Mouse (Mus musculus) small intestine, adult 2 months (tissue): ENCODE results near the gene Gm20388.

Experiments used
- CTCF ChIP-seq: fragments of 200-500 bp; IDR thresholded peaks from 2 replicates; pipeline ENCODE4 v1.5.1; 2012; ENCODE audit warnings: low read depth, mild to moderate bottlenecking, control low read depth, inconsistent platforms, low read length, moderate library complexity, mixed read lengths; ENCODE audit not compliant: insufficient replicate concordance, insufficient read length; ENCODE audit errors: extremely low read depth
- POLR2A ChIP-seq: fragments of 200-500 bp; IDR thresholded peaks from 2 replicates; pipeline ENCODE4 v1.6.1; 2012; ENCODE audit warnings: low read depth, mild to moderate bottlenecking, control low read depth, inconsistent platforms, low read length, moderate library complexity

DNA sequence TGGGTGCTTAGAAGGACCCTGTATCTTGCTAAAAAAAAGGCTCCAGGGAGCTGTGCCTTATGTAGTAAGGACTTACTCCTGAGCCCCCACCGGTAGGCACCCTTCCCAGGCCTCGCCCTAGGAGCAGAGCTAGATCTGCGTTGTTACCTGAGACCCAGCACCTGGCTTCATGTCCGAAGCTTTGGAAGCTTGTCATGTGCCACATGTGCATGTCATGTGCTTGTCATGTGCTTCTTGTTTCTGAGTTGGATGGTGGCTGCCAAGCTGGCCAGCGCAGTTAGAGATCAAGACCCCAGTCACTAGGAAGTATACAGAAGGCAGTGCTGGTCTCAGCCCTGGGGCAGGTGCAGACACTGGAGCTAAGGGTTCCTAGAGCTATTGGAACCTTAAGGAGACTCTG lies 590.8 kb downstream of the Gm20388 start:
- no peak for TF ChIP-seq CTCF
- no peak for TF ChIP-seq POLR2A
